Mouse (Mus musculus): ENCODE results near the gene Ptrh2.

Ptrh2 gene

DNA sequence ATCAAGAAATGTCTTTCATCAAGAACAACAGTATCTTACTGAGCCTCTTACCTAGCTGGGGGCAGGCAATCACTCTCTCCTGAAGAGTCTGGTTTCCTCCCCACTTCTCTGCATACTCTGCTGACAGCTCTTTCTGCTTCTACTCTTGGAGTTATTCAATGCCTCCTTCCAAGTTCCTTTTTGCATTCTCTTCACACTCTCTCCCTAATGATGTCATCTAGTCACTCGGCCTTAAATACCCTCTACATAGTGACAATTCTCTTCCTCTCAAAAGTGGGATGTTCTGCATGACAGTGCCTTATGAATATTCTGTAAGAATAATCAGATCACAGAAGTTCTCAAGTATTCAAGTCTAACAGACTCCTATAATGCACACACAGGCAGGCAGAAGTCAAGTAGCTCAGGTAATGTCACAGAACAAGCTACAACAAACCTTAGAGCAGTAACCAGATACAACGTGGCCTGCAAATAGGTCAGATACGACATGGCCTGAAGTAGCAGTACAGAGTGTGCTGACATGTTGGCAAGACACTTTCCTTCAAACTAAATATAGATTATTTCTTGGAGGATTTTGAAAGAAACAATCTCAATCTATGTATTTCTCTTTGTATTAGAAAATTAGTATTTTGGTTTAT, 12.6 kb upstream of the Ptrh2 start:
- DNase-seq (ENCODE audit: low read depth), result peak; percentile 30

DNA sequence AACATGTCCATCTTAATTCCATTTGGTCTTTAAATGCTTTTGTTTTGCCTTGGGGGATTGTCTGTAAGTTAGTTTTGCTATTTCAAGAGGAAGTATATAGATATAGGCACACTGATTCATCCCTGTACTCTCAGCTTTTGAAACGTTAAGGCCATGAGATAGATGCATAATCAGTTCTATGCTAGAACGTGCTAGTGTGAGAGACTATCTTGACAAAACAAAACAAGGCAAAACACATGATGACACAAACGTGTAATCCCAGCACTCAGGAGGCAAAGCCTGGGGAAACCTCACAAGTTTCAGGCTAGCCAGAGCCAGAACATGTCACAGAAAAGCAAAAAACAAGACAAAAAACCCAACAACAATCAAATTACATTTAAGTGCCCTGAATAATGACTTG, 11.0 kb upstream of the Ptrh2 start:
- DNase-seq (ENCODE audit: low read depth), result no peak

DNA sequence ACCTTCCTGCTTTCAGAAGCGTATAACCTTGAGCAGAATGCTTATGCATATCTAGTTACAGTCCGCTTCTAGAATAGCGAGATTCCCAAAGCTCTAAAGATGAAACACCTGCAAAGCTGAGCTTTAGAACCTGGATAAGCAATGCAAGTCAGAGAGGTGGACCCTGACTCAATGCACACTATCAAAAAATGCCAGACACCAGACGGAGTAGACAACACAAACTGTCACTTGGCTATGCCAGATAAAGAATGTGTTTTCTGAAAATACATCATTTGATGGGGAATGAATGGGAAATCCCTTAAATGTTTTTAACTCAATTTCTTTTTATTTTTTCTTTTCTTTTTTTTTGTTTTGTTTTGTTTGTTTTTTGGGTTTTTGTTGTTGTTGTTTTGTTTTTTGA, 8.3 kb upstream of the Ptrh2 start:
- no peak for DNase-seq (ENCODE audit: low read depth)

DNA sequence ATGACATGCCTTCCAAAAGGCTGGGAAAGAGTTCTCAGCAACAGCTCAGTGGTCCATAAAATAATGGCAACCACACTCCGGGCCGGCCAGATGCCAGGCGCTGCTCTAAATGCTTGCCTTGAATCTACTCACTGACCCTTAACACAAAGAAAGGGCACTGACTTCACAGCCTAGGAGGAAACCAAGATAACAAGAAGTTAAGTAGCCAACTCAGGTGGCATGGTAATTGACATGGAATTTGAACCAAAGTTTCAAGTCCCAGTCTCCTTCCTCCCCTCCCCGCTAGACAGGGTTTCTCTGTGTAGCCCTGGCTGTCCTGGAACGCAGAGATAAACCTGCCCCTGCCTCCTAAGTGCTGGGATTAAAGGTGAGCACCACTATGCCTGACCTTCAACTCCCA, 4.8 kb upstream of the Ptrh2 start:
- no peak for DNase-seq (ENCODE audit: low read depth)

DNA sequence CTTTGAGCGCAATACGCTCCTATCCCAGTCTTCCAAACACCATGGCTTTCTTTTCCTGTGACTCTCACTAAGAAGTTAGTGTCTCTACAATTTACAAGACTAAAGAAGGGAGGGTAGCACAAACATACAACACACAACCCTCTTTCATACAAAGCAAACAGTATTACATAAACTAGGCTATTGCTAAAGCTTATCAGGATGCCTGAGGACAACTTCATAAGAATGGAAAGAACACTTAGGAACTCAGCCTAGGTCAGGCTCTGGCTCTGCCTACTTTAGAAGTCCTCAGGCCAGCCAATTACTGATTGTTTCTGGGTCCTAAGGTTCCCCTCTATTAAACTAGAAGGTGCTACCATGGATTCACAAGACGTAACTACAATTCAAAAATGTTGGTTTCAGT, 3.1 kb upstream of the Ptrh2 start:
- DNase-seq (ENCODE audit: low read depth), result no peak

DNA sequence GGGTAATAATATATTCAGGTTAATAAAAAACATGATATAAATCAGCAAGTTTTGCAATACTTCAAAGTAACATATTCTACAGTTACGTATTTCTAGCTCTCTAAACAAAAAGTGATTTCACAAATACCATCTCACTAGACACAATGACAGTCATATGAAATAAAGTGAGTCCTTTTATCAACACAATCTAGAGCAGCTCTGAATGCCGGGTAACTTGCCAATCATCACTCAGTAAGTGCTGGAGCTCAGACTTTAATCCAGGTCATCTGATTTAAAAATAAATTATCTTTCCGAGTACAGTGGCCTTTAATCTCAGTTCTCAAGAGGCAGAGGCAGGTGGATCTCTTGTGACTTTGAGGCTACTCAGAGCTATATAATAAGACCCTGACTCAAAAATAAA, 2.4 kb upstream of the Ptrh2 start:
- no peak for DNase-seq (ENCODE audit: low read depth)

DNA sequence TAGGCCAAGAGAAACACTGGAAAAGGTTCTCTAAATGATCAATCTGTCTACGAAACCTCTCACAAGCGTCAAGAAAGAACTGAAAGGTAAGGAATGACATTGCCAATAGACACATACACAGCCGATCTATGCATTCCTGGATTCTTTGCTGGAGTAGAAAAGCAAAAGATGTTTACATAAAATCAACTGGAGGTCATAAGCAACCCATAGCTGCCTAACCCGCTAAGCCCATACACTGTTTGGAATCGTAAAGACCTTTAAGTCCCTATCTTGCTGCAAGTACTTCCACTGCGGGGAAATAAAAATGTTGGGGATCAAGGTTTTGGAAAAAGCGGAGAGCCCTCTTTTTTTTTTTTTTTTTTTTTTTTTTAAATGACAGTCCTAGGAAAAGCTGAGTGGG, 924 bp upstream of the Ptrh2 start:
- peak; percentile 24 for DNase-seq (ENCODE audit: low read depth)

DNA sequence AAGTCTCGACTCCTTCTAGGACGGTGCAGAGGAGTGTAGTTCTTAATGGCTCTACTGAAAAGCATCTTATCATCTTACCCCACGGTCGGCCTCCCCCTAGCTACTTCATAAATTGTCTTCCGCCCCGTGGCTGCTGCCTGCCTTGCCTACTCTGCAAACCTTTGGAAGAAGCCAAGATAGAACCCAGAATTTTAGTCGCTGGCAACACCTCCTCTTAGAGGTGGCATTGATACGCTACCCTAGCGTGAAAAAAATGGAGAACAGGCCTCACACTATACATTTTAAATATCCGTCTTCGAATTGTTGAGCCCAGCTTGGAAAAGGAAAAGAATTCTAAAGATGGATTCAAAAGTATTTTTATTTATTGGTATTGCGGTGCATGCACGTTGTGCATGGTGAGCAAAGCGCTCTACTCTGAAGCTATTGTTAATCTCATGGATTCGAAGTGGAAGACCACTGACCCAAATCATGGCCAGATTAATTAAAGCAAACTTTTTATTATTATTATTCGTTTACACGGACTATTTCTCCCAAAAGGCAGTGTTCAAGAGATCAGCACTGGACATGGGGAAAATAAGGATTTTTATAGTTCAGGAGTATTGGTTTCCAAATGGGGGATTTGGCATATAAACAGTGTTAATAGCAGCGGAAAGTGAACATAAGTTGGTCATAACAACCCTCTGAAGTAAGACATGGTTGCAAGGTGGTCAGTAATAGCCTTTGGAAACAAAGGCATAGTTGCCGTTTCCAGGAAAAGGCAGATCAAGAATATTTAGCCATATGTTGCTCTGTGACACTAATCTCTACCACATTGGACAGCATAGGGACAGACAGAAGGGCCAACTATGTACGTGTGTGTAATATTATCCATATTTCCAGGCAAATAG, 584 bp downstream of the Ptrh2 start:
- no peak for DNase-seq (ENCODE audit: low read depth)

DNA sequence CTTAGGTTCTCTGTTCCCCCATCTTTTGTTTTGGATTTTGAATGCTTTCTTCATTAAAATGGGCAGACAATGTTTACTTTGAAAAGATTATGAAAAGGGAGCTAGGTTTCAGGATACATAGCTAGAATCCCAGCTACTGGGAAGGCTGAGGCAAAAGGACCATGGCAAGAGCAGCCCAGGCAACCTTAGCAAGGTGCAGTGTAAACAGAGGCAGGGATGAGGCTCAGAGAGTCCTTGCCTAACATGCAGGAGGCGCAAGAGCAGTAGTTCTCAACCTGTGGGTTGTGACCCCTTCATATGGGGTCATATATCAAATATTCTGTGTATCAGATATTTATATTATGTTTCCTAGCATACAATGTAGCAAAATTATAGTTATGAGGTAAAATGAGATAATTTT, 1.6 kb downstream of the Ptrh2 start:
- no peak for DNase-seq (ENCODE audit: low read depth)

DNA sequence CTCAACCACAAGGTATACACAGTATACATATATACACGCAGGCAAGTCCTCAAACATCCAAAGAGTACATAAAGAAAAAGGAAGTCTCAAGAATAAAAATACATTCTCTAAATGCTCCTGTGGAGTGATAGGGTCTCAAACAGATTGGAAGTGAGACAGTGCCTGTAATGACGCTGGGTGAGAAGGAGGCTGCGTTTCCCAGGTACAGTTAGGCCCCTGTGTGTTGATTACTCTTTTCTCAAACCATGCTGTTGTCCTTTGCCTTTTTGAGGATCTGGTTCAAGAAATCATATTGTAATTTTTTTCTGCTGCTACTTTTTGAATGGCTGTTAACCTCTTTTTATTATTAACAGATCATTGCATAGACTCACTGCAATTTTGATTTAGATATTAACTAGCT, 6.6 kb downstream of the Ptrh2 start:
- DNase-seq (ENCODE audit: low read depth), result no peak

DNA sequence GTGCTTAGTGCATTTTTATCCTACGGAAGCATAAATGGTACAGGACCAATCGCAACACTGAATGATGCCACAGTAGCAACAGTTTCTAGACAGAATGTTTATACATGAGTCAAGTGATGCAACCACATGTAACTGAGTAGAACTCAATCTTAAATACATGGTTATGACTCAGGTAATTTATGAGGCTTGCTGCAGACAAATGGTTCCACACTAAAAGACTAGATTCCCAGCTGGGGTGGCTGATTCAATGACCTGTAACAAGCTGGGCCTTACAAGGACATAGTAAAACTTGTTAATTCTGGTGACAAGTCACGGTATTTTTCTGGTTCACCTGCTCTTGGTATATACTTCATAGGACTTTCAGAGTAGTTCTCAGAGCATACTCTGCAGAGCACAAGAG, 7.7 kb downstream of the Ptrh2 start:
- DNase-seq (ENCODE audit: low read depth), result peak; percentile 61

DNA sequence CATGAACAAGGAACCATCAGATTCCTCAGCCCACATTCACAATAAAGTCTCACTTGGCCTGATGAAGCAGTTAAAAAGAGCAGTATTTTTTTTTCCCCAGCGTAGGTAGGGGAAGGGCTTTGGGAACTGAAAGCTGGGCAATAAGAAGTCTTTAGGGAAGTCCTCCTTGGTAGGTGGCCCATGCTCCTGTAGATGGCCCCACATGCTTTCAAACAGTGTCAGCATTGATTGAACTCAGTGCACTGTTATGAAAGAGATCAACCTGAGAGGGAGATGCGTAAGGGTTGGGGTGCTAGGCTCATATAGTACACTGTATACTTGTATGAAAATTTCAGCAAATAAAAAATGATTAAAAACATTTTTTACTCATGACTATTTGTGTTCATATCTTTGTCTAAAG, 8.2 kb downstream of the Ptrh2 start:
- no peak for DNase-seq (ENCODE audit: low read depth)

DNA sequence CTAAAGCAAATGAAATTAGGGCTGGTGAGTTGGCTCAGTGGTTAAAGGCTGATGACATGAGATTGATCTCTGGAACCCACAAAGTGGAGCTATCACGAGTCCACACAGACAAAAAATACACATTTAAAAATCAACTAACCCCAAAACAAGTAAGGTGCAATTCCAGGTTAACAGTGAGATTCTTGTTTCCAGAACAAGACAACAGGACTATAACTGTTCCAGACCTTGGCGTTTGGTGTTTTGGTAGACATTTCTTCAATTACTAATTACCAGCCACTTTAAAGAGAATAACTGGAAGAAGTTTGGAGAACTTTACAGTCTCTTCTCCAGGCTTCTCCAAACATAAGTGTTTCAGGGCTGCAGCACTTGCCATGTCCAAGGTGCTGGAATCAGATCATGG, 8.8 kb downstream of the Ptrh2 start:
- no peak for DNase-seq (ENCODE audit: low read depth)

DNA sequence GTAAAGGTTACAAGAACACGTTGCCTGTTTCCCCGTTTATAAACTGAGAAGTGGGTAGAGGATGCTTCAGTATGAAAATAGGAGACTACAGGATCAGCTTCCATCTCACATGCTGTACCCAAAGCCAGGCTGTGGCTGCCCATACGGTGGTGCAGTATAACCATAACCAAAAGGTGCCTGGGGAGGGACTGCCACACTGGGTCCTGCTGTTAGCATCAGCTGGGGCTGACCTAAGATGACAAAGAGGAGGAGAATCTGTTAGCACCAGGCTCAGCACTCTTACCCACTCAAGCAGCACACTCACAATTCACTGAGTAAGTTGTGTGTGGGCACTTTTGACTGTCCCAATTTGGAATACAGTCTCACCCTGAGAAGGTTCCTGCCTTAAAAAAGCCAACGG, 11.7 kb downstream of the Ptrh2 start:
- DNase-seq (ENCODE audit: low read depth), result no peak

DNA sequence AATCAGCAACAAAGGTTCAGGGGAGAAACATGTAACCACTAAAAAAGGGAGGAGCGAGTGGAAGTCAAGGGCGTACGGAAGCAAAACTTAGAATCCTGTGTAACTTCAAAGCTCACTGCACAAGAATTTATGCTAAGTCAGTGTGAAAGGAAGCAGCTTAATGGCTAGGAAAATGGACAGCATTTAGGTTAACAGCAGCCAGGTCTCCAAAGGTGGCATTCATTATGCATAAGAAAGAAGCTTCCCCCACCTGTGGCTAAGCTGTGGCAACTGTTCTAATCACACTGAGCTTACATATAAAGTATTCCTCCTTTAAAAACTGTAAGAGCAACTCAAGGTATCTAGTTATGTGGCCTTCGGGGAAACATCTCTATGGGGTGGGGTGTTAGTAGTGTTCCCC, 17.4 kb downstream of the Ptrh2 start:
- no peak for DNase-seq (ENCODE audit: low read depth)

DNA sequence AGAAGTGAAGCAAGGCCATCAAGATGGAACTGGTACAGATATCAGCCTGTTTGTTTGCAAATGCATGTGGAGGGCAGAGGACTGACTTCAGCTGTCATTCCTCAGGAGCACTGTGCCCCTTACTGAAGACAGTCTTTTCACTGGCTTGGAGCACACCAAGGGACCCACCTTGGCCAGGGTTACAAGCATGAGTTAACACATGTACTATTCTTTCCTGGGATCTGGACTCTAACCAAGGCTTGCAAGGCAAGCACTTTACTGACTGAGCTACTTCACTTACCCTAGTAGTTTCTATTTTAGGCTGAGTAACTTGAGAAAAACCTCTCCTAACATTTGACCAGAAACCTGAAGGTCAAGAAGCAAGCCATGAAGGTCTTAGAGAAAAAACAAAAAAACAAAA, 30.8 kb downstream of the Ptrh2 start:
- no peak for DNase-seq (ENCODE audit: low read depth)

DNA sequence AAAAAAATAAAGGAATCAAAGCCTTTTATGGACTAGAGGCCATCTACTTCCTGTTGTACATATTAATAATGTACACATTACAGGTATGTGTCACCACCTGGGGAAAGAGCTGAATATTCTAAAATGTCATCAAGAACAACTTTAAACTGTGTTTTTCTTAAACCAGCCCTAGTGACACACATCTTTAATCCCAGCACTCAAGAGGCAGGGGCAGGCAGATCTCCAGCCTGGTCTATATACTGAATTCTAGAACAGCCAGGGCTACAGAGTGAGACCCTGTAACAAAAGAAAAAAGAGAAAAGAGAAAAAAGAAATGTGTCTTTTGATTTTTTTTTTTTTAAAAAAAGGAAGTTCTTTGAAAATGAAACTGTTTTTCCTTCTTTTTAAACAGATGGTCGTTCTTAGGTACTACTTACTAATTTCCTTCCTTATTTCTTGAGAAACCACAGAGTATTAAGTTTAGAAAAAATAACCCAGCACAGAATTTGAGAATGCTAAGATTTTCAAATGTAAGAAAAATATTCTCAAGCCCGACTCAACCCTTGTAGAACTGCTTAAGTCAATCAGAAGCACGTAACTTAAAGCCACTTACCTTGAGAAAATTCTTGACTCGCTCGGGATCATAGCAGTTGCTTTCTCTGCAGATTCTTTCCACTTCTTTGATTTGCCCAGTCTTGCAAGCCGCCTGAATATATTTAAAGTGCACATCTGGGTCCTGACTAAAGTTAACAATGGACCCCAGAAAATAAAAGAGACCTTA, 33.7 kb downstream of the Ptrh2 start:
- DNase-seq (ENCODE audit: low read depth), result peak; percentile 58

DNA sequence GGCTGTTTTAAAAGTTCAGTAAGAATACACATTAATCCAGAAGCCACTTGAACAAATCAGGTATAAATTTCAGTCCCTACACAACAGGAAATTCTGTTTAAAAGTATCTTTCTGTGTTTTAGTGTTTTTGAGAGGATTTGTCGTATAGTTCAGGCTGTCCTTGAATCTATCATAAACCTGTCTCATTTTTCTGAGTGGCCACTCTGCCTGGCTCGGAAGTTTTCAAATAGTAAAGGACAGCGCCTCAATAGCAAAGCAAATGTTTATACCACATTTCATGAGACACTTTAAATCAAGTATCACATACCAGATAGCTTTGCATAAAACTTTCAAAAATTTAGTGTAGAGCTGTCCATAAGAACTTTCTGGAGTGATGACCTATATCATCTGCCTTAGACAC, 34.6 kb downstream of the Ptrh2 start:
- no peak for DNase-seq (ENCODE audit: low read depth)

DNA sequence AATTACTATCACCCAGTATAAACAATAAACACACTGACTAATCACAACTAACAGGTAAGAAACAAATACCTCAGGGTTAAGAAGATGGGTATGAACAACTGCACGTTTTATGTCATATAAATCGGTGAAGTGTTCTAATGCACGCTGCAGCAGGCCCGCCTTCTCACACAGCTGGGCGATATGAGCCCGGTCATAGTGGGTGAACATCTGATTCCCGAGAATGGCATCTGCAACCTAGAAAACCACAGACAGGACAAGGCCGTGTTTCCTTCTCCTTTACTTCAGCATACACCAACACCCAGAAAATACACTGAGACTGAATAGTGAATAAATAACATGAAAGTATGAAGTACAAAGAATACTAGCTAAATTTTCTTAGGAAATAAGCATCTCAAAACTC, 35.6 kb downstream of the Ptrh2 start:
- peak; percentile 62 for DNase-seq (ENCODE audit: low read depth)

DNA sequence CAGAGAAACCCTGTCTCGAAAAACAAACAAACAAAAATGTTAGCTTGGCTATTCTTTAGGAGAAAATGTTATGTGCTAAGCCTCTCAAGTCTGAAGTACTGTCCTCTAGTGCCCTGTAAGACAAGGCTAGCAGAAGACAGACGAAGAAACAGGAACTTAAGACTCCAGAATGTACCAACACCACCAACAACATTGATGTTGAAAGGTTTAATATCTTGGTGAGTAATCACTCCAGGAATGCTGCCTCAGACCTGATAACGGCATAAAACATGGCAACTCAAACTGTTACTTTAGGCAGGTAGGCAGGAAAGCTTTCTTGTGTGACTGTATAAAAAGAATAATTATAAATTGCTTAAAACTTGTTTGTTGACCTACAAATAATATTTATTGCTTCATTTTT, 40.2 kb downstream of the Ptrh2 start:
- peak; percentile 74 for DNase-seq (ENCODE audit: low read depth)

DNA sequence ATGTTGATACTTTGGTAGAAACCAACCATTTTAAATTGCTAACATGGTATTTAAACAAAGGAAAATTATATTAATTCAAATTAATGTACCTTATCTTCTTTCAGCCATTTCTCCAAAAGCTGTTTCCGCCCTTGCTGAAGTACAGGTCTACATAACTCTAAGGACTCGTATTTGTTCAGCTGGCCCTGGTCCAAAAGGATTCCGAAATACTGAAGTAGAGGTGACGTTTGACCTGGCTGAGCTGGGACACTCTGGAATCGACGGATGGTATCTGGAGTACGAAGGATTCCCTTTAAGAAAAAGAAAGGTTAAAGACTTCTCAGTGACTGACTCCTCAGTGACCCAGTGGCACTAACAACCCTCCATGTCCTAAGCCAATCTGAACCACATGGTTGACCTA, 41.2 kb downstream of the Ptrh2 start:
- no peak for DNase-seq (ENCODE audit: low read depth)

DNA sequence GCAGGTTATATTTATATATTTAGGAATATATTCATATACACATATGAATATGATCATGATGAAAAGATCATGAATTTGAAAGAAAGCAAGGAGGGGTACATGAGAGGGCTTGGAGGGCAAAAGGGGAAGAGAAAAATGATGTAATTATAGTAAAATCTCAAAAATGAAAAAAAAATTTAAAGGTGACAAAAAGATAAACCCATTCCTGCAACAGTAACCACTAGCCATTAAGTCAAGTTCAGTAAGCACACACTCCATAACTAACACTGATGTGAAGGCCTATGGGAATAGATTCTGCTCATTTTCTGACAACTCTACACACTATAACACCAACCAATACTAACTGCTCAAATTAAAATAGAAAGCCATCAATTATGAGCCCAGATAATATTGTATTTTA, 41.8 kb downstream of the Ptrh2 start:
- DNase-seq (ENCODE audit: low read depth), result no peak

DNA sequence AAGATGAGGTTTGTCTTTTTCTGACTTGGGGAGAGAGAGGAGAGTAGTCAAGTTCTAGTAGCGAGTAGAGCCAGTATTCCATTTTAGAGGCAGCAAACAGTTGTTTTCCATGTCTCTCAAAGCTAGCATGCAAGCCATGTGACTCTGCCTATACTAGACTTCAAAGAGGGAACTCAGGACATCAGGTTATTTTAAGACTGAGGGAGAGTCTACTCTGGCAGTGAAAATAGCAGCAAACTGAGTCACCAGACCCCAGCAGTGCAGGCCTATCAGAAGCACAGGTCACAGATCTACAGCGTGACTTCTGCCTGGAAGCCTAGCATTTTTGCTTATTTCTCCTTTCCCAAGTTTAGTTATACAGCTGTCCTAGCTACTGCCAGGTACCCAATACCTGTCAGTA, 47.7 kb downstream of the Ptrh2 start:
- DNase-seq (ENCODE audit: low read depth), result no peak

Data from 416B (cell line).